ENCODE assay signal across 13 mouse cellular contexts in genomic region chr5:30071677-30072076, GRCm38 (mm10). TPM values are rescaled to one million over a fixed set of nuclear protein-coding genes. Genes with fewer than 3 reads are reported as not detected.
A peak's percentile ranks its signal among the peaks of the same experiment; 100 is the strongest.
DNase-seq lines count a peak whose midpoint lies in the region; ATAC-seq lines count a peak whose summit lies in the region.
"Had no signal": no experiment of that assay in that cellular context is flagged by ENCODE, and none has a peak within 500 bp of the region (broad histone marks: within the 10 kb centered on the region; RNA-seq: fewer than 3 reads in every experiment).

No protein-coding gene starts in this region.

- no peak overlapping the region for H3K27ac ChIP-seq in heart, embryonic 13.5 days (replicated peaks)
- H3K27ac ChIP-seq in neural tube, embryonic 11.5 days (ENCODE audit: low read depth, low read length) = no peak overlapping the region
- no peak overlapping the region for H3K27ac ChIP-seq in limb, embryonic 13.5 days

- intact Hi-C loops in heart, postnatal 25 days (cut with DNase I) = loop anchor here (10.0 kb wide), 1 partner anchor 247 kb away; no protein-coding TSS in a partner anchor

- H3K4me2 ChIP-seq in heart, embryonic 13.5 days = peak overlapping the region; percentile 86
- H3K4me2 ChIP-seq in neural tube, embryonic 11.5 days (ENCODE audit: low read depth) = peak overlapping the region; percentile 79
- H3K4me2 ChIP-seq in limb, embryonic 13.5 days (replicated peaks) = peak overlapping the region; percentile 81

- peaks cover 17% of the 10 kb centered on the region for H3K4me1 ChIP-seq in heart, embryonic 13.5 days
- H3K4me1 ChIP-seq in neural tube, embryonic 11.5 days (ENCODE audit: control insufficient read depth, insufficient read depth, low read length) = peaks cover 6% of the 10 kb centered on the region; the same call in 1 of the 2 replicates
- peaks cover 14% of the 10 kb centered on the region for H3K4me1 ChIP-seq in limb, embryonic 13.5 days

- peak overlapping the region; percentile 92 for H3K4me3 ChIP-seq in heart, embryonic 13.5 days
- H3K4me3 ChIP-seq in neural tube, embryonic 11.5 days (ENCODE audit: low read depth, low read length) = peak overlapping the region; percentile 61; the same call in 1 of the 2 replicates
- peak overlapping the region; percentile 85 for H3K4me3 ChIP-seq in limb, embryonic 13.5 days

- ATAC-seq in heart, embryonic 13.5 days (ENCODE audit: extremely low read depth, insufficient number of reproducible peaks, low FRiP score, low TSS enrichment) = no peak
- no peak for ATAC-seq in neural tube, embryonic 11.5 days (ENCODE audit: insufficient read depth, low FRiP score, low TSS enrichment)
- no peak for ATAC-seq in limb, embryonic 13.5 days (ENCODE audit: low FRiP score, low read depth)
- ATAC-seq in megakaryocyte, adult 5-6 weeks (ENCODE audit: poor library complexity, severe bottlenecking) = no peak
- ATAC-seq: CD4-positive, CD25-positive, alpha-beta regulatory T cell, adult 4 months had no signal

- H3K36me3 ChIP-seq in heart, embryonic 13.5 days = peaks cover 47% of the 10 kb centered on the region
- peaks cover 12% of the 10 kb centered on the region for H3K36me3 ChIP-seq in neural tube, embryonic 11.5 days (ENCODE audit: control insufficient read depth, insufficient read depth, low read length)
- peaks cover 47% of the 10 kb centered on the region for H3K36me3 ChIP-seq in limb, embryonic 13.5 days

- no peaks in the 10 kb centered on the region for H3K9me3 ChIP-seq in heart, embryonic 13.5 days
- H3K9me3 ChIP-seq in neural tube, embryonic 11.5 days (ENCODE audit: control insufficient read depth, low read length) = no peaks in the 10 kb centered on the region
- H3K9me3 ChIP-seq in limb, embryonic 13.5 days = no peaks in the 10 kb centered on the region

- H3K9ac ChIP-seq in heart, embryonic 13.5 days = peak overlapping the region; percentile 93
- H3K9ac ChIP-seq in neural tube, embryonic 11.5 days (ENCODE audit: low read length) = no peak overlapping the region
- peak overlapping the region; percentile 85 for H3K9ac ChIP-seq in limb, embryonic 13.5 days

- 75% methylated on average over 6 of the region's 6 CpGs for WGBS in heart, embryonic 13.5 days
- WGBS in neural tube, embryonic 11.5 days = 77% methylated on average over 6 of the region's 6 CpGs
- WGBS in limb, embryonic 13.5 days = 73% methylated on average over 6 of the region's 6 CpGs

- DNase-seq in heart, postnatal 25 days (ENCODE audit: low spot score) = no peak
- DNase-seq in neural tube, embryonic 11.5 days (ENCODE audit: low spot score) = no peak
- no peak for DNase-seq in neural tube, embryonic 10.5 days (ENCODE audit: extremely low spot score, low spot score)
- no peak for DNase-seq in cerebellum, postnatal 10 days
- DNase-seq in layer of hippocampus, postnatal 10 days (ENCODE audit: low spot score in 2 of 2) = no peak
- DNase-seq: adrenal gland, postnatal 10 days; kidney, adult 2 months; lung, adult 2 months; right cerebral cortex, adult 18-20 months had no signal

- H3K27me3 ChIP-seq in heart, embryonic 13.5 days (replicated peaks) = no peaks in the 10 kb centered on the region
- H3K27me3 ChIP-seq in neural tube, embryonic 11.5 days (ENCODE audit: control insufficient read depth, insufficient read depth, low read length) = no peaks in the 10 kb centered on the region
- no peaks in the 10 kb centered on the region for H3K27me3 ChIP-seq in limb, embryonic 13.5 days

RNA-seq across cellular contexts. Expression of gene Tyms, which starts 1.7 kb away (rescaled TPM):
- 117 and 127 TPM in 2 replicates for polyA plus RNA-seq in heart, embryonic 13.5 days (2015; fragmentation: Nextera tagmentation; extraction: Ambion mirVana)
- total RNA-seq in heart, postnatal 25 days (2021) = 1 to 10 TPM; 2.4 to 5.2 TPM
- 247 and 248 TPM in 2 replicates for polyA plus RNA-seq in neural tube, embryonic 11.5 days (2014; fragmentation: Nextera tagmentation; extraction: Ambion mirVana)
- polyA plus RNA-seq in limb, embryonic 13.5 days (2015; fragmentation: Nextera tagmentation; extraction: Ambion mirVana) = 282 and 295 TPM in 2 replicates
- 123 and 146 TPM in 2 replicates for total RNA-seq in megakaryocyte, adult 5-6 weeks (2015)
- total RNA-seq in megakaryocyte, adult 5-6 weeks (2017) = 91.0 and 114 TPM in 2 replicates
- total RNA-seq in layer of hippocampus, postnatal 10 days (2021) = 1 to 10 TPM; 9.4 to 9.5 TPM

RNA-seq across cellular contexts. Expression of gene Garem2, which starts 33.3 kb away (rescaled TPM):
- polyA plus RNA-seq in heart, embryonic 13.5 days (2015; fragmentation: Nextera tagmentation; extraction: Ambion mirVana) = 0.17 and 0.25 TPM in 2 replicates
- under 1 TPM; 0.05 to 0.11 TPM for total RNA-seq in heart, postnatal 25 days (2021)
- polyA plus RNA-seq in neural tube, embryonic 11.5 days (2014; fragmentation: Nextera tagmentation; extraction: Ambion mirVana) = 14.4 and 16.5 TPM in 2 replicates
- polyA plus RNA-seq in limb, embryonic 13.5 days (2015; fragmentation: Nextera tagmentation; extraction: Ambion mirVana) = 0.57 and 0.78 TPM in 2 replicates
- total RNA-seq in megakaryocyte, adult 5-6 weeks (2015) = not detected in 2 replicates
- total RNA-seq in megakaryocyte, adult 5-6 weeks (2017) = not detected in 2 replicates
- total RNA-seq in layer of hippocampus, postnatal 10 days (2021) = 10 to 100 TPM; 14.5 to 15.8 TPM
- polyA plus RNA-seq: CD4-positive, CD25-positive, alpha-beta regulatory T cell, adult 4 months had no signal

RNA-seq across cellular contexts. Expression of gene 3110082J24Rik, which starts 34.2 kb away (rescaled TPM):
- not detected in 2 replicates for polyA plus RNA-seq in heart, embryonic 13.5 days (2015; fragmentation: Nextera tagmentation; extraction: Ambion mirVana)
- not detected for total RNA-seq in heart, postnatal 25 days (2021)
- polyA plus RNA-seq in neural tube, embryonic 11.5 days (2014; fragmentation: Nextera tagmentation; extraction: Ambion mirVana) = 2.1 and 2.3 TPM in 2 replicates
- not detected in 2 replicates for polyA plus RNA-seq in limb, embryonic 13.5 days (2015; fragmentation: Nextera tagmentation; extraction: Ambion mirVana)
- total RNA-seq in megakaryocyte, adult 5-6 weeks (2015) = not detected in 2 replicates
- total RNA-seq in megakaryocyte, adult 5-6 weeks (2017) = not detected in 2 replicates
- 1 to 10 TPM; 5.0 TPM for total RNA-seq in layer of hippocampus, postnatal 10 days (2021)
- total RNA-seq: adrenal gland, postnatal 10 days had no signal
- polyA plus RNA-seq: CD4-positive, CD25-positive, alpha-beta regulatory T cell, adult 4 months; kidney, adult 2 months; lung, adult 2 months had no signal

RNA-seq across cellular contexts. Expression of gene Il6, which starts 58.8 kb away (rescaled TPM):
- polyA plus RNA-seq in heart, embryonic 13.5 days (2015; fragmentation: Nextera tagmentation; extraction: Ambion mirVana) = 0.17 and 0.37 TPM in 2 replicates
- not detected for total RNA-seq in heart, postnatal 25 days (2021)
- polyA plus RNA-seq in neural tube, embryonic 11.5 days (2014; fragmentation: Nextera tagmentation; extraction: Ambion mirVana) = 0.11 TPM in 1 of 2 replicates, not detected in the other
- polyA plus RNA-seq in limb, embryonic 13.5 days (2015; fragmentation: Nextera tagmentation; extraction: Ambion mirVana) = 0.15 and 0.22 TPM in 2 replicates
- total RNA-seq in megakaryocyte, adult 5-6 weeks (2015) = 14.1 and 24.4 TPM in 2 replicates
- 9.5 and 11.1 TPM in 2 replicates for total RNA-seq in megakaryocyte, adult 5-6 weeks (2017)
- not detected for total RNA-seq in layer of hippocampus, postnatal 10 days (2021)
- total RNA-seq: adrenal gland, postnatal 10 days had no signal
- polyA plus RNA-seq: kidney, adult 2 months; lung, adult 2 months had no signal

Comparison
In these comparisons a context has a peak if more than half of its experiments do, and no peak if none do; other contexts are left out.
1. RNA of gene Tyms, which starts 1.7 kb away (total RNA-seq): 91.0 to 146 TPM in megakaryocyte, adult 5-6 weeks; 9.4 to 9.5 TPM in layer of hippocampus, postnatal 10 days and 2.4 to 5.2 TPM in heart, postnatal 25 days; every median in the first group is over 4 times any median in the second.
2. RNA of gene Garem2, which starts 33.3 kb away (total RNA-seq): 14.5 to 15.8 TPM in layer of hippocampus, postnatal 10 days; 0.05 to 0.11 TPM in heart, postnatal 25 days and not detected in megakaryocyte, adult 5-6 weeks; every median in the first group is over 10 times any median in the second.
3. RNA of gene 3110082J24Rik, which starts 34.2 kb away (total RNA-seq): 5.0 TPM in layer of hippocampus, postnatal 10 days; not detected in heart, postnatal 25 days and not detected in megakaryocyte, adult 5-6 weeks; every median in the first group is over 4 times any median in the second.
4. Peak in every context shown above with its lines, with median percentiles within 50 percentile points of each other: H3K4me2 ChIP-seq and H3K4me3 ChIP-seq.